Mouse (Mus musculus) MEL (cell line): ENCODE data around the gene Tmem39b. TPM values are rescaled to one million over a fixed set of nuclear protein-coding genes. Genes with fewer than 3 reads are reported as not detected.

ENCODE experiments used
- DNase-seq: peaks from one replicate; pipeline ENCODE4 v3.0.0; 2011; ENCODE audit warnings: low read depth, low spot score
- H3K27ac ChIP-seq: 2 replicates; pipeline ENCODE4 v1.5.1; 2012; ENCODE audit warnings: low read depth, mild to moderate bottlenecking, control low read depth, low read length, moderate library complexity; ENCODE audit not compliant: control insufficient read depth
- H3K27me3 ChIP-seq, 2 experiments: fragments of 150-350 bp in 1 of 2; sonication (generic) in 1 of 2; 2 replicates each; pipeline ENCODE4 v1.6.1; 2012; ENCODE audit warnings: low read length in 2 of 2, mild to moderate bottlenecking in 2 of 2, improper control_type of control experiment in 1 of 2, moderate library complexity in 1 of 2; ENCODE audit not compliant: insufficient read depth in 2 of 2, control insufficient read depth in 1 of 2
- H3K36me3 ChIP-seq, 2 experiments: 2 replicates each; pipeline ENCODE4 v1.6.1; 2012 to 2014; ENCODE audit warnings: low read length in 2 of 2, improper control_type of control experiment in 1 of 2, inconsistent platforms in 1 of 2, mild to moderate bottlenecking in 1 of 2; ENCODE audit not compliant: insufficient read depth in 2 of 2, control insufficient read depth in 1 of 2
- H3K4me1 ChIP-seq, 2 experiments: fragments of 150-350 bp in 1 of 2; sonication (generic) in 1 of 2; 2 replicates each; pipeline ENCODE4 v1.6.1; 2012; ENCODE audit warnings: low read length in 2 of 2, improper control_type of control experiment in 1 of 2, mild to moderate bottlenecking in 1 of 2; ENCODE audit not compliant: insufficient read depth in 2 of 2, control insufficient read depth in 1 of 2
- H3K4me3 ChIP-seq, 2 experiments: fragments of 150-350 bp in 1 of 2; sonication (generic) in 1 of 2; 2 replicates each; pipeline ENCODE4 v1.5.1; 2012; ENCODE audit warnings: low read depth in 2 of 2, low read length in 2 of 2, mild to moderate bottlenecking in 2 of 2, moderate library complexity in 2 of 2, control low read depth in 1 of 2, improper control_type of control experiment in 1 of 2; ENCODE audit not compliant: control insufficient read depth in 1 of 2, insufficient read depth in 1 of 2
- H3K79me2 ChIP-seq: 2 replicates; pipeline ENCODE4 v1.6.1; 2012; ENCODE audit warnings: mild to moderate bottlenecking, low read length, moderate library complexity; ENCODE audit not compliant: control insufficient read depth, poor library complexity, insufficient read depth
- H3K9ac ChIP-seq: 2 replicates; pipeline ENCODE4 v1.6.1; 2012; ENCODE audit warnings: low read depth, mild to moderate bottlenecking, control low read depth, low read length, moderate library complexity; ENCODE audit not compliant: control insufficient read depth, poor library complexity, severe bottlenecking
- H3K9me3 ChIP-seq: fragments of 150-350 bp; sonication (generic); replicated peaks from 2 replicates; pipeline ENCODE4 v1.6.1; 2012; ENCODE audit warnings: mild to moderate bottlenecking, low read length, improper control_type of control experiment, moderate library complexity; ENCODE audit not compliant: insufficient read depth
- CHD1 ChIP-seq: IDR thresholded peaks from 2 replicates; pipeline ENCODE4 v1.6.1; 2012; ENCODE audit warnings: low read depth, mild to moderate bottlenecking, inconsistent platforms, low read length, improper control_type of control experiment
- CTCF ChIP-seq, 3 experiments: IDR thresholded peaks in 2 of 3; conservative IDR thresholded peaks in 1 of 3; 2 replicates each; pipeline ENCODE4 v1.5.1; 2011 to 2012; ENCODE audit warnings: low read length in 3 of 3, low read depth in 2 of 3, mild to moderate bottlenecking in 2 of 3, improper control_type of control experiment in 1 of 3, inconsistent platforms in 1 of 3, mixed read lengths in 1 of 3, moderate library complexity in 1 of 3; ENCODE audit not compliant: control insufficient read depth in 1 of 3, insufficient read depth in 1 of 3, poor library complexity in 1 of 3, severe bottlenecking in 1 of 3
- E2F4 ChIP-seq: IDR thresholded peaks from 2 replicates; pipeline ENCODE4 v1.6.1; 2011; ENCODE audit warnings: low read depth, low read length, improper control_type of control experiment, borderline replicate concordance
- ELF1 ChIP-seq: IDR thresholded peaks from 2 replicates; pipeline ENCODE4 v1.6.1; 2014; ENCODE audit warnings: low read depth, mild to moderate bottlenecking, inconsistent platforms, low read length, improper control_type of control experiment, moderate library complexity
- GABPA ChIP-seq: IDR thresholded peaks from 2 replicates; pipeline ENCODE4 v1.6.1; 2012; ENCODE audit warnings: low read depth, mild to moderate bottlenecking, inconsistent platforms, low read length, improper control_type of control experiment, moderate library complexity
- GATA1 ChIP-seq: IDR thresholded peaks from 2 replicates; pipeline ENCODE4 v1.6.1; 2011; ENCODE audit warnings: low read depth, low read length, improper control_type of control experiment
- MXI1 ChIP-seq: IDR thresholded peaks from 2 replicates; pipeline ENCODE4 v1.6.1; 2011; ENCODE audit warnings: mild to moderate bottlenecking, low read depth, low read length, improper control_type of control experiment
- MYC ChIP-seq: IDR thresholded peaks from 2 replicates; pipeline ENCODE4 v1.6.1; 2011; ENCODE audit warnings: low read depth, mild to moderate bottlenecking, low read length, improper control_type of control experiment, moderate library complexity
- POLR2AphosphoS5 ChIP-seq: IDR thresholded peaks from 2 replicates; pipeline ENCODE4 v1.6.1; 2012; ENCODE audit warnings: low read depth, borderline replicate concordance, mild to moderate bottlenecking, inconsistent platforms, low read length, moderate library complexity, mixed read lengths
- RAD21 ChIP-seq: IDR thresholded peaks from 2 replicates; pipeline ENCODE4 v1.6.1; 2011; ENCODE audit warnings: mild to moderate bottlenecking, low read depth, low read length, improper control_type of control experiment
- SIN3A ChIP-seq: IDR thresholded peaks from 2 replicates; pipeline ENCODE4 v1.6.1; 2012; ENCODE audit warnings: low read length, improper control_type of control experiment, inconsistent platforms
- TBP ChIP-seq: IDR thresholded peaks from 2 replicates; pipeline ENCODE4 v1.8.0; 2011; ENCODE audit warnings: low read depth, low read length, improper control_type of control experiment
- UBTF ChIP-seq: IDR thresholded peaks from 2 replicates; pipeline ENCODE4 v1.6.1; 2012; ENCODE audit warnings: low read depth, mild to moderate bottlenecking, inconsistent platforms, low read length, improper control_type of control experiment, moderate library complexity, borderline replicate concordance; ENCODE audit not compliant: insufficient read depth
- USF1 ChIP-seq: IDR thresholded peaks from 2 replicates; pipeline ENCODE4 v1.6.1; 2014; ENCODE audit warnings: low read depth, mild to moderate bottlenecking, inconsistent platforms, low read length, improper control_type of control experiment, moderate library complexity
- ZC3H11A ChIP-seq: IDR thresholded peaks from 2 replicates; pipeline ENCODE4 v1.6.1; 2012; ENCODE audit warnings: low read depth, mild to moderate bottlenecking, inconsistent platforms, low read length, improper control_type of control experiment
- ZMIZ1 ChIP-seq: IDR thresholded peaks from 2 replicates; pipeline ENCODE4 v1.6.1; 2012; ENCODE audit warnings: low read depth, mild to moderate bottlenecking, inconsistent platforms, low read length, improper control_type of control experiment, moderate library complexity
- polyA plus RNA-seq, 2 experiments: library from polyadenylated mRNA; stranded (reverse) in 1 of 2; unstranded in 1 of 2; fragments of >175 nt in 1 of 2; fragments of >200 nt in 1 of 2; gene quantifications; 2 replicates each; pipeline versions ENCODE4 v1.2.1 to v1.2.4; 2012; ENCODE audit warnings: low replicate concordance in 2 of 2, low read depth in 1 of 2; ENCODE audit not compliant: insufficient read length in 2 of 2, insufficient read depth in 1 of 2, missing spikeins in 1 of 2
- total RNA-seq: library from RNA; depleted of rRNA; stranded (reverse); fragments of 300-350 nt; gene quantifications from 2 replicates; pipeline ENCODE4 v1.2.3, GENCODE M21; 2012

Gene Tmem39b
- total and polyA plus RNA-seq, 3 experiments: 12.2 to 81.0 (median 55.2) TPM

GRCm38 (mm10) chr4:129706750-129707149, 10.1 kb upstream of the Tmem39b start:
- no peak overlapping the region for H3K9ac ChIP-seq
- H3K9me3 ChIP-seq: no peaks in the 10 kb centered on the region
- no peaks in the 10 kb centered on the region for H3K79me2 ChIP-seq
- no peak overlapping the region for H3K27ac ChIP-seq
- no peak overlapping the region for H3K4me3 ChIP-seq
- no peaks in the 10 kb centered on the region for H3K27me3 ChIP-seq
- no peaks in the 10 kb centered on the region for H3K4me1 ChIP-seq
- DNase-seq: no peak
- peaks cover 0 to 6% of the 10 kb centered on the region in 2 experiments; a peak in 2 of 4 replicates for H3K36me3 ChIP-seq
- TF ChIP-seq RAD21 (no peak), MYC (no peak), USF1 (no peak), CHD1 (no peak), GABPA (no peak), ZMIZ1 (no peak), TBP (no peak), SIN3A (no peak), E2F4 (no peak), GATA1 (no peak), UBTF (no peak), ELF1 (no peak)

GRCm38 (mm10) chr4:129702454-129702853, 5.8 kb upstream of the Tmem39b start:
- peaks cover 0 to 3% of the 10 kb centered on the region in 2 experiments; a peak in 3 of 4 replicates for H3K36me3 ChIP-seq
- TF ChIP-seq MXI1 (no peak), POLR2AphosphoS5 (no peak), CTCF (IDR thresholded peaks at IDR 0.05 in 2 of 3, conservative IDR thresholded peaks at IDR 0.05 in 1 of 3; ENCODE audit: control insufficient read depth in 1 of 3, insufficient read depth in 1 of 3, low read depth in 2 of 3, low read length in 3 of 3, poor library complexity in 1 of 3, severe bottlenecking in 1 of 3) (no peak), GABPA (no peak), ZC3H11A (no peak)
- TF ChIP-seq, all 39 proteins: peak for 0
- Histone ChIP-seq H3K4me3 (no peak overlapping the region), H3K4me1 (peaks cover under 1 to 2% of the 10 kb centered on the region in 2 experiments; a peak in 2 of 4 replicates), H3K9ac (no peak overlapping the region), H3K27me3 (no peaks in the 10 kb centered on the region), H3K9me3 (no peaks in the 10 kb centered on the region), H3K27ac (no peak overlapping the region), H3K79me2 (no peaks in the 10 kb centered on the region)
- DNase-seq: no peak
